Mouse (Mus musculus) CD4-positive helper T cell, adult 2 months (primary cell): Measurements from ENCODE around the gene Chid1.
A peak's percentile ranks its signal among the peaks of the same experiment; 100 is the strongest.

Source experiments
- DNase-seq: peaks from one replicate; pipeline ENCODE4 v3.0.0-alpha.2; 2012; ENCODE audit warnings: low read depth, missing footprints, low spot score

Gene Chid1

GRCm38 (mm10) chr7:141477578-141478269 is 61.9 kb downstream of the Chid1 start:
- no peak for DNase-seq

- no peak for DNase-seq
Measured at GRCm38 (mm10) chr7:141476981-141477370, 62.7 kb downstream of the Chid1 start.

- DNase-seq: peak; percentile 41
Measured at GRCm38 (mm10) chr7:141476226-141476980, 63.3 kb downstream of the Chid1 start.

GRCm38 (mm10) chr7:141475805-141476158 is 63.9 kb downstream of the Chid1 start:
- no peak for DNase-seq

GRCm38 (mm10) chr7:141475011-141475804 is 64.4 kb downstream of the Chid1 start, which contains the start of the genes Polr2l and Tspan4:
TSS of gene Polr2l (minus strand) at chr7:141475132.
TSS of gene Tspan4 (plus strand) at chr7:141475240.
- DNase-seq: peak; percentile 91

- no peak for DNase-seq
Measured at GRCm38 (mm10) chr7:141474160-141474559, 65.5 kb downstream of the Chid1 start.

- DNase-seq: no peak
Measured at GRCm38 (mm10) chr7:141472763-141473162, 66.9 kb downstream of the Chid1 start.

- no peak for DNase-seq
Measured at GRCm38 (mm10) chr7:141472226-141472625, 67.4 kb downstream of the Chid1 start.

GRCm38 (mm10) chr7:141471236-141471635 is 68.4 kb downstream of the Chid1 start:
- DNase-seq: no peak

- DNase-seq: no peak
Measured at GRCm38 (mm10) chr7:141470637-141470944, 69.1 kb downstream of the Chid1 start.

- no peak for DNase-seq
Measured at GRCm38 (mm10) chr7:141469901-141470636, 69.6 kb downstream of the Chid1 start.

GRCm38 (mm10) chr7:141469352-141469751 is 70.3 kb downstream of the Chid1 start:
- DNase-seq: no peak

GRCm38 (mm10) chr7:141468522-141469211 is 71.0 kb downstream of the Chid1 start:
- peak; percentile 64 for DNase-seq

GRCm38 (mm10) chr7:141468164-141468521 is 71.5 kb downstream of the Chid1 start:
- no peak for DNase-seq

- DNase-seq: peak; percentile 82
Measured at GRCm38 (mm10) chr7:141467230-141468030, 72.2 kb downstream of the Chid1 start, which contains the start of gene Cd151. TSS of gene Cd151 (plus strand) at chr7:141467392.

GRCm38 (mm10) chr7:141466607-141467148 is 73.0 kb downstream of the Chid1 start:
- no peak for DNase-seq

- no peak for DNase-seq
Measured at GRCm38 (mm10) chr7:141466045-141466394, 73.6 kb downstream of the Chid1 start.

- DNase-seq: no peak
Measured at GRCm38 (mm10) chr7:141465388-141466044, 74.1 kb downstream of the Chid1 start.

- no peak for DNase-seq
Measured at GRCm38 (mm10) chr7:141464603-141465201, 75.0 kb downstream of the Chid1 start.
